Mouse (Mus musculus) lung, postnatal 10 days (tissue): ENCODE results near the gene Inppl1.

Source experiments
- DNase-seq: peaks from one replicate; pipeline ENCODE4 v3.0.0; 2021

Gene Inppl1

GRCm38 (mm10) chr7:101837154-101837605 is 849 bp downstream of the Inppl1 start:
- DNase-seq = peak; percentile 60

GRCm38 (mm10) chr7:101836271-101837153 is 1.5 kb downstream of the Inppl1 start:
- DNase-seq = peak; percentile 76

DNA sequence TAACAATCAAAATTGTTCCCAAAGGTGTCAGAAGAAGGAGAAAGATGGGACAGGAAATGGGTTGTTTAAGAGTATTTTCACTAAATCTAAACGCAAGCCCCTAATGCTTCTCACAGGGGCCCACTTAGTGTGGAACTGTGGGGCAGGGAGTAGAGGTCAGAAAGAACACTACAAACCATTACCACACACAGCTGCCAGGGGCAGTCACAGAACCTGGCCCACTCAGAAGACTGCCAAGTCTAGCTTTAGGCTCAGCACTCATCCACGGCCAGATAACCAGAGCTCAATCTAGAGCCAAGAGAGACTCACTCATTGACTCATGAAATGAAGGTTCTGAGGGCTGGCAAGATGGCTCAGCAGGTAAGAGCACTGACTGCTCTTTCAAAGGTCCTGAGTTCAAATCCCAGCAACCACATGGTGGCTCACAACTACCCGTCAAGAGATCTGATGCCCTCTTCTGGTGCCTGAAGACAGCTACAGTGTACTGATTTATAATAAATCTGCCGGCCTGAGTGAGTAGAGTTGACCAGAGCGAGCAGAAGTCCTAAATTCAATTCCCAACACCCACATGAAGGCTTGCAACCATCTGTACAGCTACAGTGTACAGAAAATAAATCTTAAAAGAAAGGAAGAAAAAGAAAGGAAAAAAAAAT is 2.4 kb downstream of the Inppl1 start:
- no peak for DNase-seq

DNA sequence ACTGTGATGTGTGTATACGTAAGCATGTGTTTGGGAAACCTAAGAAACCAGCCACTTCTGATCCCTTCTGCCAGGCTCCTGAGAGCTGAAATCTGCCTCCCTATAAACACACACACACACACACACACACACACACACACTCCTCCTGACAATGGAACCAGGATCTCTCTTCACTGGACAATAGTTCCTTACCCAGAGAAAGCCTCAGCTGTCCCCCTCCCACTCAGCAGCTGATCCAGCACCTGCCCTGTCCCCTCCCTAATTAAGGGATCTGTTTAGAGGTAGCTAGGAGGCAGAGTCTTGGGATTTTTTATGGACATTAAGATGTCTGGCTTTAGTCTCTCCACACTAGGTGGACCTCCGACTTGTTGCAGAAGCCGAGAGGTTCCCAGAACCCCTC is 3.1 kb downstream of the Inppl1 start:
- no peak for DNase-seq

DNA sequence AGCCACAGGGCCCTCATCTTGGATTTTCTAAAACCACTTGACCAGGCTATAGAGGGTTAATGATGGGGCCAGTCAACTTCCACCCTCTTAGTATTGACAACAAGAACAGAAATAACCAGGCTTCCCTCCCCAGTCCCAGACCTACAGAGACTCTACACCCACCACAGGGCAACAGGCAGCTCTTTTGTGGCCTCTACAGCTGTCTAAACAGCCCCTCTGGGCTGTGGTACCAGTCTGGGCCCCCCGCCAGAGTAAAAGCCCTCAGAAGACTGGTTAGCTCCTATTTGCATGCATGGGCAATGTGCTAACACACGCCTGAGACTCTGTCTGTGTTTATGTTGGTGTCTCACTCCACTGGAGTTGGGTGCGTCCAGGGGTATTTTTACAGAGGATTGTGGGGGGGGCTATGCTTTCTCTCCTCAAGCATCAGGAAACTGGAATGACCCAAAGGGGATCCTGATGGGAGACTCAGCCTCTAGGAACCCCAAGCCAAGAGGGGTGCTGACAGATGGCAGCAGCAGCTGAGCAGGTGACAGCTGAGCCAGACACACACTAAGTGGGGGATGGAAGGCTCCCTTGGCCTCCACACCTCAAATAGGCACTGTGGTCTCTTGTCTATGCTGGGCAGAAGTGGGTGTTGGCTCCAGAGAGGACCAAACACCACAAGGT is 4.0 kb downstream of the Inppl1 start:
- DNase-seq = no peak

DNA sequence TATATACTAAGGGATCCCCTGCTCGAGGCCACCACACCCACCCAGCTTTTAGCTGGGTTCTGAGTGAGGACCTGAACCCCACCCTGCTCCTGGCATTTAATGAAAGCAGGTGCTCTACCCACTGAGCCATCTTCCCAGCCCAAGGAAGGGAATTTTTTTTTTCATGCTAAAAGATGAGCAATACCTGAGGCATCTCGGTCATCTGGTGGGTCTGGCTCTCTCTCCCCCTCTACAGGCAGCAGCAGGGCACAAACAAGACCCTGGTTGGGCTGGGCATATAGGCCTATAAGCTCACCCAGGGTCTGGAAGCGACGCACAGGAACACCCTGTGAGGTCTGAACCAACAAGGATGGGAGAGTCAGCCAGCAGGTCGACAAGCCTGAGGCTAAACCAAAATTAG is 4.7 kb downstream of the Inppl1 start:
- no peak for DNase-seq

GRCm38 (mm10) chr7:101832372-101832771 is 5.7 kb downstream of the Inppl1 start:
- DNase-seq = no peak

DNA sequence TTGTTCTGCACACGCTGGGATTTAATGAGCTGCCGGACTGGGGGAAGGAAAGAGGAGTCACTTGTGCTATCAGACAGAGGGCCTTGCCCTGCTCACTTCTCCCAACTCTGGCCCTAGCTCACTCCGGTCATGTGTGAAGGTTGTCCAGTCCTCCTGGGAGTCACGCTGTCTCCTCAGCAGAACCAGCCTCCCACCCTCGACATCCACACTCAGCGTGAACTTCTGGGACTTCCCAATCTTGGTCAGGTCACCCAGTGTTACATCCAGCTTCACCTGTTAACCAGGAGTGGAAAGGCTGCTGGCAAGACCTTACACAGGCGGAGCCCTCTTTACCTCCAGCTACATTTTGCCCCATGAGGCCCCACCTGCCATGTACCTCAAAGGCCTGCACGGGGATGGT is 6.6 kb downstream of the Inppl1 start:
- DNase-seq = no peak

GRCm38 (mm10) chr7:101830373-101830772 is 7.7 kb downstream of the Inppl1 start:
- no peak for DNase-seq

DNA sequence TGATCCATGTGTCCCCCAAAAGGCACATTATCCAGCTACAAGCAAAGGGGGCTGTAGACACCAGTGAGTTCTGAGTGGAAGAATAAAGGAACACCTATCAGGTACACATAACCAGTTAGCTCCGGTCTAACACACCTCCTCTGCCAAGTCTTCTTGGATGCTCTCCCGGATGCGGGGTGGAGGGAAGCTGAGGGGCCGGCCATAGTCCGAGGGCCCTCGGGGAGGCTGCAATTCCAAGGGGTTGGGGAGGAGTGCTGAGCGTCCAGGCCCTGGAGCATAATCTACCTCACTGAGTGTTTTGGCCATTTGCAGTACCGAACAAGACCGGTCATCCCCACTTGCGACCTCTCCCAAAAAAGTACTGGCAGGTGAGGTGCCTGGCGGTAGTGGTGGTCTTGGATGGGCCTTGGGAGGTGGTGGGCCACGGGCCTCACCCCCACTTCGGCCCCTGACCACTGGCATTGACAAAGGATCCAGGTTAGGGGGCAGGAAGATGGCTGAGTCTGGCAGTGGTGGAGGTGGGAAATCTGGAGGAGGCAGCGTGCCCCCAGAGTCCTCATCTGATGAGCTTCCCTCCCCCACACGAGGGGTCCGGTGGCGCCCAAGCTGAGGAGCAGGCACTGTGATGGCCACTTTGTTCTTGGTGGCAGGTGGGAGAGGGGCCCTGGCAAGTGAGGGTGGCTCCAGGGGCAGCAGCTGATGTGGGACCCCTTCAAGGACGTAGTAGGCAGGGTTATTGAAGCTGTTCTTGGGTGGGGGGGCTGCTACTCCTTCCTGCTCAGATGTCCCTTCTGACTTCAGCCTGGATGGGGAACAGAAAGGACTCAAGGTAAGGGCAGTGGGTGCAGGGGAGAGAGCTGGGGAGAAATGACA is 14.0 kb downstream of the Inppl1 start:
- DNase-seq = no peak

DNA sequence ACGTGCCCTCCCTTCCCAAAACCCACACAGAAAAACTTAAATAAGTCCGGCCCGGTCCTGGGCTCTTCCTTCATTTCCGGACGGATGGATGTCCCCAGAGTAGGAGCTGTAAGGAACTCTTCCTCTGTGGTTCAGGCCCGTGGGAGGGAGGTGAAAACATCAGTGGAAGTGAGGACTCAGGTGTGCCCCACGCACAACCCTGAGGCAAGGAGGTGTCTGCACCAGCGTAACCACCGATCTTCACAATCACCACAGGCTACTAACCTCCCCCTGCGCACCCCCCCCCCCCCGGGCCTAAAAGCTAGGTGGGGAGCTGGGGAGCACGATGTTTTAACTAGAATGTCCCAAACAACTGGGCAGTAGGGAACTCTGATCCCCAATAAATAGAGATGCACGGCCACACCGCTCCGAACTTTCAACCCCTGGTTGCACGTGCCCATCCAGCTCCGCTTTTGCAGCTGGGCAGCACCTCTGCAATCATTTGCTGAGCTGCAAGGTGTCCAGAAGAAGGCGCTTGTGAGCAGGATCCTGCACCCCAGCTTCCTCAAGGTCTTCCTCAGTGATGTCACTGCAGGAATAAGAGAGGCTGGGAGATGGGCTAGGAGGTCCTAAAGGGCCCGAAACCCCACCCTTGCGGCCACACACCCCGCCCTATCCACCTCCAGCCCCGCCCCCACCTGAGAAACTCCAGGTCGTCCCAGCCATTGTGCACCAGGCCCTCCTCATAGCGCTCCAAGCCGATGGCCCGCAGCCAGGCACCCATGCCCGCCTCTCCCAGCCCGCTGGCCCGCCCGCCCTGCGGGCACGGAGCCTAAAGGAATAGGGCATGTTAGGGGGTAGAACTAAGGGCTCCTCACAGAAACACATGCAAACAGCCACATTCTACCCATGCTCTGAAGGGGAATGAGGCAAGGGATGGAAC is 14.9 kb downstream of the Inppl1 start:
- DNase-seq = peak; percentile 49

- DNase-seq = peak; percentile 71
These were observed 16.2 kb downstream of the Inppl1 start for GRCm38 (mm10) chr7:101821571-101822501.

DNA sequence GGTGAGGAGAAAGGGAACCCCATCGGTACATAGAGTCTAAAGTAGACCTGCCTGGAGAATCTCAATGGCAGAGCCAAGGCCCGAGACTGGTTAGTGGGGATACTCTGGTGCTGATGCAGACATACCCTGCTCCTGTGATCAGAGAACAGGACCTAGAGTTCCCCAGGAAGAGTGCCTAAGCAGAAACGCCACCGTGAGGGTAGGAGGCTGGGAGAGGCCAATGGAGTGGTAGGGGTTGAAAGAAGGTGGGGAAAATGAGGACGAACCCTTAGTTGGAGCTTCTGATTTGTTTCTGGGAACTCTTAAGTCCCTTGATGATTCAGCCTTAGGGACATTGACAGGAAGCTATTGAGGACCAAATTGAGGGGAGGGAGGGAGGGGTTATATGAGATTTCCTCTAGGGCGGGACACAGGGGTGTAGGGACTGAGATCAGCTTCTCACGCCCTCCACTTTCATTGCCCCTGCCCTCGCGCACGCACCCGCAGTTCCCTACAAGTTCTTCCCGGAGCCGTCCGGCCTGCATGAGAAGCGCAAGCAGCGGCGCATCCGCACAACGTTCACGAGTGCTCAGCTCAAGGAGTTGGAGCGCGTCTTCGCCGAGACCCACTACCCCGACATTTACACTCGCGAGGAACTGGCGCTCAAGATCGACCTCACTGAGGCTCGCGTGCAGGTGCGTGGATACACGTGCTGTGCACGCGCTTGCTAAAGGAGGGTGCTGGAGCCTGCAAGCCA is 17.6 kb downstream of the Inppl1 start:
- no peak for DNase-seq

GRCm38 (mm10) chr7:101817861-101818401 is 20.1 kb downstream of the Inppl1 start, which contains the start of gene Phox2a:
Gene Phox2a (plus strand): TSS chr7:101818313.
- no peak for DNase-seq

- DNase-seq = no peak
These were observed 61.0 kb downstream of the Inppl1 start for GRCm38 (mm10) chr7:101777053-101777452.

DNA sequence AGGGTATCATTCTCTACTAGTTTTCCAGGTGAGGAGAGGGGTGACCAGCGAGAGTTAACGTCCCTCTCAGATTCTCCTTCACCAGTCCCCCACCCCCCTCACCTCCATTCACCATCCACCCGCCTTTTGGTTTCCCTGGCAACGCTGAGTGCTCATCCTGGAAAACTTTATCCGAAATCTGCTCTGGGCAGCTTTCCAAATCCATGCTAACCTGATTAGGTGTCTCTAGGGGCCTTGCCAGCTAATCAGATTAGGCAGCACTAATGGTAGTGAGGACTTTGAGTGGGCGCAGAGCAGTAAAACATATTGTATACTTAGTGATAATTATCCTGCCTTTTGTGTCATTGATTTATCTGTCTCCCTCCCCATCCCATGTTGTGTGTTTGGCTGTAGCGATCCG is 65.3 kb downstream of the Inppl1 start:
- no peak for DNase-seq
